Mouse (Mus musculus) midbrain, embryonic 11.5 days (tissue): ENCODE measurements at regions not wholly inside any gene's neighbourhood (a gene's known extent, or its start where the extent isn't known, plus 50 kb on each side); places are given as distances from the start of the nearest gene placed in this dataset.

Experiments
- ATAC-seq: fragments of 200-750 bp; cut with Nextera tagmentation; 2 replicates; pipeline ENCODE4 v1.8.0; 2017; ENCODE audit warnings: moderate TSS enrichment, moderate library complexity; ENCODE audit not compliant: low FRiP score
- DNase-seq: peaks from one replicate; pipeline ENCODE4 v3.0.0; 2015; ENCODE audit warnings: low spot score; ENCODE audit errors: missing footprints
- H3K27ac ChIP-seq: fragments of 300-500 bp; sonication (generic); 2 replicates; pipeline ENCODE4 v1.5.1; 2014; ENCODE audit warnings: low read depth, low read length
- H3K27me3 ChIP-seq: fragments of 300-500 bp; sonication (generic); 2 replicates; pipeline ENCODE4 v1.6.1; 2014; ENCODE audit warnings: mild to moderate bottlenecking, low read length, moderate library complexity, mixed read lengths; ENCODE audit not compliant: control insufficient read depth, insufficient read depth
- H3K36me3 ChIP-seq: fragments of 300-500 bp; sonication (generic); 2 replicates; pipeline ENCODE4 v1.6.1; 2014; ENCODE audit warnings: mild to moderate bottlenecking, low read length, moderate library complexity, mixed read lengths; ENCODE audit not compliant: control insufficient read depth, insufficient read depth
- H3K4me1 ChIP-seq: fragments of 300-500 bp; sonication (generic); 2 replicates; pipeline ENCODE4 v1.6.1; 2014; ENCODE audit warnings: low read length; ENCODE audit not compliant: control insufficient read depth, insufficient read depth
- H3K4me2 ChIP-seq: fragments of 300-500 bp; sonication (generic); 2 replicates; pipeline ENCODE4 v1.6.1; 2014; ENCODE audit warnings: mild to moderate bottlenecking, moderate library complexity
- H3K4me3 ChIP-seq: fragments of 300-500 bp; sonication (generic); 2 replicates; pipeline ENCODE4 v1.5.1; 2014; ENCODE audit warnings: low read depth, low read length
- H3K9ac ChIP-seq: fragments of 300-500 bp; sonication (generic); 2 replicates; pipeline ENCODE4 v1.6.1; 2014; ENCODE audit warnings: low read length
- H3K9me3 ChIP-seq: fragments of 300-500 bp; sonication (generic); 2 replicates; pipeline ENCODE4 v1.6.1; 2016; ENCODE audit warnings: low read length; ENCODE audit not compliant: control insufficient read depth
- WGBS: fragments of 180-500 bp; shearing (Covaris S2); extraction: QIAGEN DNeasy Blood & Tissue Kit; methylation state at CpG from one replicate; pipeline ENCODE4 v1.1.7; 2014; 5-methylcytosine and 5-hydroxymethylcytosine counted together

DNA sequence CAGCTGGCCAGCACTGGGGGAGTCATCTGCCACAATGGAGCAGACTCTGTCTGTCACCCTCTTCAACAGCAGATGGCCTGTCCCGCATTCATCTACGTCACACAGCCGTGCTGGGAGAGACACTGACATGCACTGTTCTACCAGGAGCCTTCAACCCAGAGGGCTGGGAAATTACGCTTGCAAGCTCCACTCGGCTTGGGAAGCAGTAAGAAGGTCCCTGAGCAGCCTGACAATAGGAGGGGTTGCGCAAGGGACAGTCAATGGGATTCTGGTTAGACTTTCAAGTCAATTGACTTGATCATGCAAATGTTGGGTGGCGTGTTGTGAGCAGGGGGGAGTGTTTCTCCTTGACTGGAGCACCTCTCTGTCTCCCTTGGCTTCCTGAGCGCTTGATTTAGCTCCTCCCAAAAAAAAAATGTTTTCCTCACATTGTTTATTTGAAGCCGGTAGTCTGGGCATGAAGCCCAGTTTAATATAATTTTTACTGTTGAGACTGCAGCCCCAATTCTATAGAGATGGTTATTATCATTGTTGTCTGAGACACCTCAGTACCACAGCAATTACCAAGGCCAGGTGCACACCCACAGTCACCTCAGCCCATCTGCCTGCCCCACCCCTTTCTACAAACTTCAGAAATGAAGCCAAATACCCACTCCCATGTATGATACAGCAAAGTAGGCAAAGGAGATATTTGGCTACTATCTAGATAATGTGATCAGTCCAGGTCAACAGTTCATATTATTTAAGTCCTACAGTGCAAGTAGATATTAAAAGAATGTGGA, 99.9 kb upstream of the Klf3 start:
- no peak for DNase-seq
- Histone ChIP-seq H3K27ac (no peak overlapping the region), H3K4me2 (no peak overlapping the region), H3K4me3 (no peak overlapping the region), H3K36me3 (no peaks in the 10 kb centered on the region), H3K9ac (no peak overlapping the region), H3K9me3 (no peaks in the 10 kb centered on the region), H3K4me1 (peaks cover 6% of the 10 kb centered on the region; the same call in 1 of the 2 replicates), H3K27me3 (no peaks in the 10 kb centered on the region)
- peak; percentile 70 for ATAC-seq
- 61% methylated on average over 9 of the region's 9 CpGs for WGBS

DNA sequence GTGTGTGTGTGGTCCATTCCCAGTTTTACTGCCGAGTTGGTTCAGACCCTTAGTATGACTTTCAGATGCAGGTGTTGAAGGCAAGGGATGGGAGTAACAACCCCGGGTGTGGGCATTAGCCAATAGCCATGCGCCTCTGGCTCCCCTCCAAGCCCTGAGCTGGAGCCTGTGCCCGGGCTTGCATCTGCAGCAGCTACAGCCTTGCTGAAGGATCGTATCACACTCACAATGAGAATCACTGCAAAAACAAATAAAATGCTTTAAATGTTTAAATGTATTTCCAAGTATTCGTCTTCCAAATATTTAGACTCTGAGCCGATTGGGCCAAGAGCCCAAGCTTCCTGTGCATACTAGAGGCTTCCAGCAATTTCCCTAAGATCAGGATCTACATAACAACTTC, 99.0 kb upstream of the Klf3 start:
- Histone ChIP-seq H3K27ac (no peak overlapping the region), H3K4me1 (peaks cover 6% of the 10 kb centered on the region; the same call in 1 of the 2 replicates), H3K4me2 (no peak overlapping the region), H3K4me3 (no peak overlapping the region), H3K27me3 (no peaks in the 10 kb centered on the region), H3K9me3 (no peaks in the 10 kb centered on the region), H3K9ac (no peak overlapping the region), H3K36me3 (no peaks in the 10 kb centered on the region)
- ATAC-seq (no peak), DNase-seq (no peak)
- 82% methylated on average over 7 of the region's 7 CpGs for WGBS

DNA sequence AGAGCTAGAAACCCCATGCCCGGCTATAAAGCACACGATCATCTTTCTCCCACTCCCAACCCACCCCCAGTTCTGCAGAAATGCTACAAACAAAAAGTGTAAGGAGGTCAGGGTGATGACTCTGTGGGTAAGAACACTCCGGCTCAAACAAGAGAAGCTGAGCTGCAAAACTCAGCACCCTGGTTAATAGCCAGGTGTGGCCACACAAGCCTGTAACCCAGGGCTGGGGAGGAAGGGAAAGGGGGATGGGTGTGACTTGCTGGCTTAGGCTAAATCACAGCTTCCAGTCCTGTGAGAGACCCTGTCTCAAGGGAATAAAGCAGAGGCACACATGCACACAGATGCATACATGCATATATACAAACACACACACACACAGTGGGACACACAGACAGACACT, 96.6 kb upstream of the Klf3 start:
- DNase-seq (no peak), ATAC-seq (no peak)
- Histone ChIP-seq H3K27me3 (no peaks in the 10 kb centered on the region), H3K27ac (no peak overlapping the region), H3K4me1 (peaks cover 6% of the 10 kb centered on the region; the same call in 1 of the 2 replicates), H3K4me2 (no peak overlapping the region), H3K9me3 (no peaks in the 10 kb centered on the region), H3K36me3 (no peaks in the 10 kb centered on the region), H3K9ac (no peak overlapping the region), H3K4me3 (no peak overlapping the region)
- WGBS, result 88% methylated on average over 3 of the region's 3 CpGs

DNA sequence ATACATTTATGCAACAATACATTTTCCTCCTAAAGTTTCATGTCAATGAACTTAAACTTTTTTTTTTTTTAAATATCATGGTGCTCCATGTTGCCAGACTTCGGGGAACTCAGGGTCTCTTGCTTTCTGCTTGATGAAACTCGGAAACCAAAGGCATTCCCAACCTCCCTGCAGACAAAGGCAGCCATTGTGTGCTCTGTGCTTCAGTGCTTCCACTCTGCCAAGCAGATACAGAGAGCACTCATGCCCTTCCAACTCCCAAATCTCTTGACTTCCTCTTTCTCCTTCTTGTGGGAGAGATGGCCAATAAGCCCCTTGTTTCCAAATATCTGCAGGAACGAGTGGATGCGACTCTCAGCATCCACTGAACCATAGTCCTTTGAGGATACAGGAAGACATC, 94.0 kb upstream of the Klf3 start:
- H3K4me1 ChIP-seq, result no peaks in the 10 kb centered on the region
- no peaks in the 10 kb centered on the region for H3K36me3 ChIP-seq
- H3K9me3 ChIP-seq, result no peaks in the 10 kb centered on the region
- no peak overlapping the region for H3K9ac ChIP-seq
- ATAC-seq (0 out of 2 replicates have a peak, but pooled peaks have one; percentile 54), DNase-seq (no peak)
- WGBS, result 24% methylated on average over 4 of the region's 4 CpGs
- no peak overlapping the region for H3K4me3 ChIP-seq
- no peak overlapping the region for H3K4me2 ChIP-seq
- no peak overlapping the region for H3K27ac ChIP-seq
- no peaks in the 10 kb centered on the region for H3K27me3 ChIP-seq

DNA sequence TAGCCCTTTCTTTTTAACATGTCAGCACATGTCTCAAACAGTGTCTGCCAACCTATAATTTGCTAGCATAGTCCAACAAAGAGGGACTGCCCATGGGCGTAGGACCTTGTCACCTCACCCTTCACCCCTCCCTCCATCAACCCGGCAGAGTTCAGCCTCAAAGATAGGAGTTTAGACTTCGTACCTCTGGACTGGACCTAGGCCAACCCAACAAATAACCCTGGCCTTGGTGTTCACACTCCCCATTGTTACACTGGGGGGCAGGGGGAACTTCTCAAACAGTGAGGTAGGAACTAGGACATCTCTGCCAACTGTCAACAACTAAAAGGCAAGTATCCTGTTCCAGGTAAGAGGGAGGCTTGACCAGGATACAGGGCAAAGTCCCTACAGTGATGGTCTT, 93.0 kb upstream of the Klf3 start:
- no peaks in the 10 kb centered on the region for H3K36me3 ChIP-seq
- DNase-seq, result no peak
- no peaks in the 10 kb centered on the region for H3K27me3 ChIP-seq
- 80% methylated on average over 3 of the region's 3 CpGs for WGBS
- no peak overlapping the region for H3K27ac ChIP-seq
- H3K4me3 ChIP-seq, result no peak overlapping the region
- no peak overlapping the region for H3K4me2 ChIP-seq
- peaks cover 3% of the 10 kb centered on the region; the same call in 1 of the 2 replicates for H3K4me1 ChIP-seq
- ATAC-seq, result no peak
- H3K9me3 ChIP-seq, result no peaks in the 10 kb centered on the region
- no peak overlapping the region for H3K9ac ChIP-seq

DNA sequence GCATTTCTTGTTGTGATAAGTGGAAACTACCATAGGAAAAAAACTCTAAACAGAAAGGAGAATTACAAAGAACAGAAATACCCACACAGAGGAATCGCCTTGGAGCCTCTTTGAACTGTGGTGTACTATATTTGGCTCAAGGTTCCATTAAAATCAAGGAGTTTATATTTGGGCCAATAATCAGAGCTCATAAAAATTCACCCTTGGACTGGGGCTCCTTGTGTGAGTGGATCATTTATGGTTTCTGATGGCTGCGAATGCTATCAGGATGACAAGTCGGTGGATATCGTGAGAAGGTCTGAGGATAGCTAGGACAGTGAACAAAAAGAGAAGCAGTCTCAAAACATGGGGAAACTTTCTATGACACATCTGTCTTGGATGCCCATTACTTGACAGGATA, 92.2 kb upstream of the Klf3 start:
- H3K36me3 ChIP-seq, result no peaks in the 10 kb centered on the region
- no peak overlapping the region for H3K4me2 ChIP-seq
- ATAC-seq (no peak), DNase-seq (no peak)
- H3K4me1 ChIP-seq, result peaks cover 3% of the 10 kb centered on the region; the same call in 1 of the 2 replicates
- no peaks in the 10 kb centered on the region for H3K27me3 ChIP-seq
- no peaks in the 10 kb centered on the region for H3K9me3 ChIP-seq
- 97% methylated on average over 4 of the region's 4 CpGs for WGBS
- H3K9ac ChIP-seq, result no peak overlapping the region
- no peak overlapping the region for H3K27ac ChIP-seq
- H3K4me3 ChIP-seq, result no peak overlapping the region

DNA sequence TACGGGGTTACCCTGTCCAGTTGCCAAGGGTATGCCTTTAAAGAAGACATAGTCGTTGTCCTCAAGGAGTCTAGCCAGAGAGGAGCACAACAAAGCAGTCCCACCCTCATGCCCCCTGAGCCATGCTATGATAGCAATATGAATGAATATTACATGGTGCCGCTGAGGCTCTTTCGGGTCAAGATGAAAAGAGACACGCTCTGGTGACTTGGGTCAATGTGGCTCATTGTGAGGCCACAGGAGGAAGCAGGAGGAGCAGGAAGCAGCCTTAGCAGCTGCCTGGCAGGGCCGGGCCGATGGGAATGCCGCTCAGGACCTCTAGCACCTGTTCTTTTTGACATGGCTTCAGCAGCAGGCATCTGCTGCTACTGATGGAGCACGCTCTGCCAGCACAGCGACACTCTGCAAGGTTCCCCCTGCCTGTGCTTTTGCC, 89.0 kb upstream of the Klf3 start:
- peaks cover 3% of the 10 kb centered on the region; the same call in 1 of the 2 replicates for H3K4me1 ChIP-seq
- H3K4me2 ChIP-seq, result no peak overlapping the region
- DNase-seq, result peak; percentile 88
- H3K9me3 ChIP-seq, result no peaks in the 10 kb centered on the region
- H3K27ac ChIP-seq, result peak overlapping the region; percentile 64
- H3K4me3 ChIP-seq, result no peak overlapping the region
- H3K27me3 ChIP-seq, result no peaks in the 10 kb centered on the region
- peak overlapping the region; percentile 38; the same call in 1 of the 2 replicates for H3K9ac ChIP-seq
- ATAC-seq, result peak; percentile 84
- no peaks in the 10 kb centered on the region for H3K36me3 ChIP-seq
- whole genome bisulfite sequencing, result 25% methylated on average over 10 of the region's 10 CpGs

DNA sequence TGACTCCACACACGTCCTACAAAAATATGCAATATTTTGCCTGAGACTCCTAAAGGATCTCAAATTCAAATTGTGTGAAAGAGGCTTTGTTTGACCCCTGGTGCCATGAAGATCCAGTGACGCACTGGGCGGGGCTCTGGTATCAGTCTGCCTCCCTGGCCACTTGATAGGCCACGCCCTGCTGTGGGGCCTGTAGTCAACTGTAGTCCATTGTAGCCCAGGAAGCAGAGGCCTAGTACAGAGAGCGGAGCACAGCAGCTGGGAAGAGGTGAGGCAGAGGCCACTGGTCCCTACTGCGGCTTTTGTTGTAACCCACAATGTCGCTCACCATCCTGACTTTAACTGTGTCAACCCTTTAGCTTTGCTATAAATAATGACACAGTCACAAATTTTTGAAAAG, 88.5 kb upstream of the Klf3 start:
- Histone ChIP-seq H3K9me3 (peaks cover 2% of the 10 kb centered on the region; the same call in 1 of the 2 replicates), H3K4me1 (peaks cover 3% of the 10 kb centered on the region; the same call in 1 of the 2 replicates), H3K9ac (no peak overlapping the region; the same call in 1 of the 2 replicates), H3K4me3 (no peak overlapping the region), H3K27me3 (no peaks in the 10 kb centered on the region), H3K36me3 (no peaks in the 10 kb centered on the region), H3K27ac (peak overlapping the region; percentile 64; the same call in 1 of the 2 replicates), H3K4me2 (no peak overlapping the region)
- ATAC-seq (peak; percentile 87), DNase-seq (peak; percentile 88)
- WGBS, result 50% methylated on average over 7 of the region's 7 CpGs

DNA sequence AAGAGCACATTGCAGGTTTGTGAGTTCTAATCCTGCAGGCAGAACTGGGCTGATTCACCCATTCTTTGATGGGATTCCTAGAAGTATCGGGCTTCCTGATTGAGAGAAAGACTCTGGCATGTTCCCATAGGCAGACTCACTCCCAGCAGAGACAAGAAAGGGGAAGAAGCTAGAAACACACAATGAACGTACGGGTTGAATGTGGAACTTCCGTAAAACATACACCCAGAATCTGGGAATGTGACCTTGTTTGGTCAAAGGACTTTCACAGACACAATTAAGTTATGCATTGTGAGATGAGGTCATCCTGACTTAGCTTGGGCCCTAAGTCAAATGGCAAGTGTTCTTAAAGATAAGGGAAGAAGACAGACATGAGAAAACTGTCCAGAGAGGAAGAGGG, 86.6 kb upstream of the Klf3 start:
- Histone ChIP-seq H3K27ac (no peak overlapping the region), H3K36me3 (no peaks in the 10 kb centered on the region), H3K9me3 (peaks cover 2% of the 10 kb centered on the region; the same call in 1 of the 2 replicates), H3K27me3 (no peaks in the 10 kb centered on the region), H3K9ac (no peak overlapping the region), H3K4me3 (no peak overlapping the region), H3K4me2 (no peak overlapping the region), H3K4me1 (peaks cover 3% of the 10 kb centered on the region; the same call in 1 of the 2 replicates)
- ATAC-seq (no peak), DNase-seq (no peak)
- 89% methylated on average over 4 of the region's 4 CpGs for WGBS
